ENCODE assay signal across 8 mouse cellular contexts in genomic region chr5:128810006-128810405, GRCm38 (mm10).
DNase-seq lines count a peak whose midpoint lies in the region; ATAC-seq and TF ChIP-seq lines count a peak whose summit lies in the region.

No protein-coding gene starts in this region.

- TF ChIP-seq CTCF in kidney, adult 2 months (conservative IDR thresholded peaks at IDR 0.05; ENCODE audit: insufficient read depth, insufficient read length, low read depth, low read length), result no peak

- H3K27me3 ChIP-seq in kidney, adult 2 months (replicated peaks; ENCODE audit: control insufficient read depth, insufficient read depth, low read length), result no peaks in the 10 kb centered on the region

- no peak for TF ChIP-seq POLR2A in kidney, adult 2 months (IDR thresholded peaks at IDR 0.05; ENCODE audit: low read depth, low read length)

- H3K36me3 ChIP-seq in kidney, adult 2 months (ENCODE audit: control insufficient read depth, insufficient read depth, low read length), result no peaks in the 10 kb centered on the region

- 65% methylated on average over 12 of the region's 12 CpGs for WGBS in kidney, adult 2 months

- peak; percentile 10 for DNase-seq in embryo, embryonic 10.5 days (ENCODE audit: low spot score)
- DNase-seq in embryo, embryonic 9.5 days (ENCODE audit: extremely low spot score), result no peak
- peak; percentile 69 to 80 for DNase-seq in frontal cortex, postnatal 14 days (ENCODE audit: low spot score in 2 of 2)
- DNase-seq in left cerebral cortex, adult 11 months (ENCODE audit: low spot score), result peak; percentile 83
- peak; percentile 93 for DNase-seq in right cerebral cortex, adult 18-20 months
- no peak for DNase-seq in kidney, adult 2 months

- ATAC-seq in erythroid progenitor cell, adult 5-6 weeks (replicated peaks; ENCODE audit: low FRiP score, poor library complexity, severe bottlenecking), result no peak
- no peak for ATAC-seq in megakaryocyte progenitor cell, adult 5-6 weeks (replicated peaks; ENCODE audit: poor library complexity)

- H3K27ac ChIP-seq in kidney, adult 2 months (ENCODE audit: insufficient read depth, low read depth, low read length), result no peak overlapping the region

- H3K4me1 ChIP-seq in kidney, adult 2 months (ENCODE audit: control insufficient read depth, insufficient read depth, low read length), result no peaks in the 10 kb centered on the region

- H3K4me3 ChIP-seq in kidney, adult 2 months (ENCODE audit: insufficient read depth, low read depth, low read length), result no peak overlapping the region

Comparison
In these comparisons a context has a peak if more than half of its experiments do, and no peak if none do; other contexts are left out.
1. DNase-seq: peak in embryo, embryonic 10.5 days (single experiment), frontal cortex, postnatal 14 days (2 of 2), left cerebral cortex, adult 11 months (single experiment) and right cerebral cortex, adult 18-20 months (single experiment); none in embryo, embryonic 9.5 days (single experiment) and kidney, adult 2 months (single experiment).